Mouse (Mus musculus): ENCODE results near the gene Panx1. TPM values are rescaled to one million over a fixed set of nuclear protein-coding genes. Genes with fewer than 3 reads are reported as not detected.

Panx1 gene
- polyA plus RNA-seq, 1 experiment from 2014 or later: 20.0 TPM

DNA sequence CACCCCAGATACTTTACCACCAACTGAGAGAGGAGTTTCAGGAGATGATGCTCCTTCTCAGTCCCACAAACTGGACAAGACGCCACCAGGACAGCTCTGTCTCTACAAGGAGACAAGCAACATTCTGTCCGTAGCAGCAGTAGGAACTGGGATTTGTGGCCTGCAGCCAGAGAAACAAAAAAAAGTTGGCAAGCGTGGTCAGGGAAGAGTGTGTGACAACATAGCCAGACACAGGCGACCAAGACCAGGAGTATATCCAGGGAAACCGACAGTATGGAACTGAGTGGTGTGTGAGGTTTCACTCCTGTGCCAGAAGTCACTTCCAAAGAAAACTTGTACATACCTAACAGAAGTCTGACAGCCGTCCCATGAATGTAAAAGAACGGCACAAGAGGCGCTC is 14.5 kb downstream of the Panx1 start:
- no peak overlapping the region for H3K9ac ChIP-seq (replicated peaks; ENCODE audit: low read depth)
- ATAC-seq (peak; percentile 51), DNase-seq (ENCODE audit: low spot score) (peak; percentile 59)
- H3K27me3 ChIP-seq (replicated peaks; ENCODE audit: insufficient read depth, low read length): no peaks in the 10 kb centered on the region
- H3K36me3 ChIP-seq (ENCODE audit: insufficient read depth, low read length): no peaks in the 10 kb centered on the region
- 33% methylated on average over 8 of the region's 8 CpGs for WGBS
- no peak overlapping the region for H3K4me2 ChIP-seq (replicated peaks; ENCODE audit: low read depth, low read length)
- no peak for TF ChIP-seq EP300 (IDR thresholded peaks at IDR 0.05)
- no peak for TF ChIP-seq CTCF (IDR thresholded peaks at IDR 0.05)
- H3K9me3 ChIP-seq (ENCODE audit: low read length): no peaks in the 10 kb centered on the region
- no peak overlapping the region for H3K4me3 ChIP-seq (ENCODE audit: low read depth, low read length)
- H3K27ac ChIP-seq (ENCODE audit: low read length): no peak overlapping the region
- H3K4me1 ChIP-seq (ENCODE audit: insufficient read depth, low read depth, low read length): peaks cover 6% of the 10 kb centered on the region; the same call in 1 of the 2 replicates

GRCm38 (mm10) chr9:15029025-15029727 is 16.1 kb downstream of the Panx1 start:
- peak; percentile 65 for ATAC-seq
- Histone ChIP-seq H3K27me3 (replicated peaks; ENCODE audit: insufficient read depth, low read length) (no peaks in the 10 kb centered on the region), H3K36me3 (ENCODE audit: insufficient read depth, low read length) (no peaks in the 10 kb centered on the region), H3K4me1 (ENCODE audit: insufficient read depth, low read depth, low read length) (no peaks in the 10 kb centered on the region), H3K4me3 (ENCODE audit: low read depth, low read length) (no peak overlapping the region), H3K4me2 (replicated peaks; ENCODE audit: low read depth, low read length) (no peak overlapping the region), H3K9ac (replicated peaks; ENCODE audit: low read depth) (no peak overlapping the region), H3K27ac (ENCODE audit: low read length) (no peak overlapping the region), H3K9me3 (ENCODE audit: low read length) (no peaks in the 10 kb centered on the region)
- peak; percentile 58 for DNase-seq (ENCODE audit: low spot score)
- 56% methylated on average over 5 of the region's 5 CpGs for WGBS
- TF ChIP-seq CTCF (IDR thresholded peaks at IDR 0.05): peak; percentile 87
- TF ChIP-seq EP300 (IDR thresholded peaks at IDR 0.05): no peak

DNA sequence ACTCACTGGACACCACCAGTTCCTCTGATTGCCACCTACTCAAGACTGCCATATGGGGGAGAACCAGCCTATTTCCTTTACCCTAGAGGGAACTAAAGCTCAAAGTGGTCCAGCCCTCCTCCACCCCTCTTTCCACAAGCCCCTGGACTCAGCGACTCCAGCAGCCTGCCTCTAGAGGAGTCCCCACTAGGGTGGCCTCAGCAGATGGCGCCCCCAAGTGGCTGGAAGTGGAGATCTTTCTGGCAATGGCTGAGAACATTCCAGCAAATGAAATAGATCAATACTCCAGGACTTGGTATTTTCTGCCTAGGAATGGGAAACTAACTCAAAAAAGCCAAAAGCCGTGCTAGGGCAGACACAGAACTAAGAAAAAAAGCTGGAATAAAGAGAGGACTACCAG is 17.6 kb downstream of the Panx1 start:
- WGBS: 57% methylated on average over 3 of the region's 3 CpGs
- no peaks in the 10 kb centered on the region for H3K36me3 ChIP-seq (ENCODE audit: insufficient read depth, low read length)
- H3K4me3 ChIP-seq (ENCODE audit: low read depth, low read length): no peak overlapping the region
- H3K4me2 ChIP-seq (replicated peaks; ENCODE audit: low read depth, low read length): no peak overlapping the region
- H3K9ac ChIP-seq (replicated peaks; ENCODE audit: low read depth): no peak overlapping the region
- DNase-seq (ENCODE audit: low spot score) (no peak), ATAC-seq (no peak)
- TF ChIP-seq EP300 (IDR thresholded peaks at IDR 0.05) (no peak), CTCF (IDR thresholded peaks at IDR 0.05) (peak; percentile 55)
- no peaks in the 10 kb centered on the region for H3K9me3 ChIP-seq (ENCODE audit: low read length)
- no peaks in the 10 kb centered on the region for H3K4me1 ChIP-seq (ENCODE audit: insufficient read depth, low read depth, low read length)
- no peaks in the 10 kb centered on the region for H3K27me3 ChIP-seq (replicated peaks; ENCODE audit: insufficient read depth, low read length)
- no peak overlapping the region for H3K27ac ChIP-seq (ENCODE audit: low read length)

DNA sequence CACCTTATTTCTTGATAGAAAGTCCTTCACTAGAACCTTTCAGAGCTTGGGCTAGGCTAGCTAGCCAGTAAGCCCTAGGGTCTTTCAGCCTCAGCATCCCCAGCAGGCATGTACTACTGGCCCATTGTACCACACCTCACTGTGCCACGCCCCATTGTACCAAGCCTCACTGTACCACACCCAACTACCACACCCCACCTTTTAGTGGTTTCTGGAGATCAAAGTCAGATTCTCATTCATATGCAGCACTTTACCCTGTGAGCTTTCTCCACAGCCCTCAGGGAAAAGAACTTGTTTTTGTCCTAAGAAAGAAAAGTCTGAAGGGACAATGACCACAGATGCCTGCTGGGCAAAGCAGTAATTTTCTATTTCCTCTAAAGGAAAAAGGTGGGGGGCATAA is 22.2 kb downstream of the Panx1 start:
- Histone ChIP-seq H3K4me3 (ENCODE audit: low read depth, low read length) (no peak overlapping the region), H3K4me2 (replicated peaks; ENCODE audit: low read depth, low read length) (no peak overlapping the region), H3K9ac (replicated peaks; ENCODE audit: low read depth) (no peak overlapping the region), H3K36me3 (ENCODE audit: insufficient read depth, low read length) (no peaks in the 10 kb centered on the region), H3K27ac (ENCODE audit: low read length) (no peak overlapping the region), H3K4me1 (ENCODE audit: insufficient read depth, low read depth, low read length) (no peaks in the 10 kb centered on the region), H3K27me3 (replicated peaks; ENCODE audit: insufficient read depth, low read length) (no peaks in the 10 kb centered on the region), H3K9me3 (ENCODE audit: low read length) (no peaks in the 10 kb centered on the region)
- 95% methylated on average over 1 of the region's 1 CpGs for WGBS
- TF ChIP-seq EP300 (IDR thresholded peaks at IDR 0.05): no peak
- TF ChIP-seq CTCF (IDR thresholded peaks at IDR 0.05): no peak
- no peak for DNase-seq (ENCODE audit: low spot score)
- no peak for ATAC-seq

- Histone ChIP-seq H3K4me1 (ENCODE audit: insufficient read depth, low read depth, low read length) (no peaks in the 10 kb centered on the region), H3K4me2 (replicated peaks; ENCODE audit: low read depth, low read length) (no peak overlapping the region), H3K27ac (ENCODE audit: low read length) (no peak overlapping the region), H3K9ac (replicated peaks; ENCODE audit: low read depth) (no peak overlapping the region), H3K36me3 (ENCODE audit: insufficient read depth, low read length) (no peaks in the 10 kb centered on the region), H3K27me3 (replicated peaks; ENCODE audit: insufficient read depth, low read length) (no peaks in the 10 kb centered on the region), H3K4me3 (ENCODE audit: low read depth, low read length) (no peak overlapping the region), H3K9me3 (ENCODE audit: low read length) (no peaks in the 10 kb centered on the region)
- DNase-seq (ENCODE audit: low spot score): no peak
- no peak for TF ChIP-seq EP300 (IDR thresholded peaks at IDR 0.05)
- TF ChIP-seq CTCF (IDR thresholded peaks at IDR 0.05): no peak
- ATAC-seq: no peak
- 87% methylated on average over 9 of the region's 9 CpGs for WGBS
Observed at GRCm38 (mm10) chr9:15021156-15021555, 24.1 kb downstream of the Panx1 start.

- DNase-seq (ENCODE audit: low spot score) (no peak), ATAC-seq (no peak)
- no peak overlapping the region for H3K27ac ChIP-seq (ENCODE audit: low read length)
- H3K27me3 ChIP-seq (replicated peaks; ENCODE audit: insufficient read depth, low read length): no peaks in the 10 kb centered on the region
- H3K4me1 ChIP-seq (ENCODE audit: insufficient read depth, low read depth, low read length): no peaks in the 10 kb centered on the region
- H3K9ac ChIP-seq (replicated peaks; ENCODE audit: low read depth): no peak overlapping the region
- no peak overlapping the region for H3K4me3 ChIP-seq (ENCODE audit: low read depth, low read length)
- TF ChIP-seq CTCF (IDR thresholded peaks at IDR 0.05) (no peak), EP300 (IDR thresholded peaks at IDR 0.05) (no peak)
- 89% methylated on average over 5 of the region's 5 CpGs for WGBS
- no peak overlapping the region for H3K4me2 ChIP-seq (replicated peaks; ENCODE audit: low read depth, low read length)
- no peaks in the 10 kb centered on the region for H3K36me3 ChIP-seq (ENCODE audit: insufficient read depth, low read length)
- H3K9me3 ChIP-seq (ENCODE audit: low read length): no peaks in the 10 kb centered on the region
Observed at GRCm38 (mm10) chr9:15020561-15021080, 24.7 kb downstream of the Panx1 start.
